ENCODE assay signal across 8 mouse cellular contexts in the genomic region with DNA sequence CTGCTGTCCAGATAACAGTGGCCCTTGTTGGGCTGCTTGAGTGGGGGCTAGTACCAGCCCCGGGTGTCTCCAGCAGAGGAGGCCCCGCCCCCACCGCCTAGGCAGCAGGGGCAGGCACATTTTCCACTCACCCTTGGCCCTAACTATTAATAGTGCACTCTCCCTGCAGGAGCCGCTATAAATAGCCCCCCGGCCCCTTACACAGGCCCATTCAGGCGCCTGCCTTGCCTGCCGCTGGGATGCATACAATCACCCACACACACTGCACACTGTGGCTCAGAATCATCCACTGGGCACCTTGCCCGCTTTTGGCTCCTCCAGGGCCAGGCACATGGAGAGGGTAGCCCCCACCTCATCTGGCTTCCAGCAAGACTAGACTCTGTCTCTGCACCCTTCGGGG. TPM values are rescaled to one million over a fixed set of nuclear protein-coding genes. Genes with fewer than 3 reads are reported as not detected.
A peak's percentile ranks its signal among the peaks of the same experiment; 100 is the strongest.
DNase-seq lines count a peak whose midpoint lies in the region; ATAC-seq and TF ChIP-seq lines count a peak whose summit lies in the region.

No protein-coding gene starts in this region.

- no peaks in the 10 kb centered on the region for H3K9me3 ChIP-seq in hindbrain, embryonic 15.5 days

- no peaks in the 10 kb centered on the region for H3K27me3 ChIP-seq in hindbrain, embryonic 15.5 days
- no peaks in the 10 kb centered on the region for H3K27me3 ChIP-seq in small intestine, adult 2 months (ENCODE audit: control insufficient read depth, insufficient read depth, low read length)

- TF ChIP-seq CTCF in gastrocnemius, adult 2 months (IDR thresholded peaks at IDR 0.05) = no peak
- TF ChIP-seq CTCF in small intestine, adult 2 months (IDR thresholded peaks at IDR 0.05; ENCODE audit: extremely low read depth, insufficient read length, insufficient replicate concordance, low read depth, low read length) = no peak

- H3K36me3 ChIP-seq in hindbrain, embryonic 15.5 days = no peaks in the 10 kb centered on the region
- no peaks in the 10 kb centered on the region for H3K36me3 ChIP-seq in small intestine, adult 2 months (ENCODE audit: control insufficient read depth, insufficient read depth, low read length)

- DNase-seq in ovary, postnatal 36 days (ENCODE audit: low spot score) = peak; percentile 52
- no peak for DNase-seq in ovary, postnatal 14 days (ENCODE audit: low spot score)
- peak; percentile 91 for DNase-seq in gastrocnemius, adult 2 months
- DNase-seq in left cerebral cortex, adult 8-10 months (ENCODE audit: low spot score in 2 of 2) = peak; percentile 55 to 89
- DNase-seq in lung, postnatal 36 days = peak; percentile 63
- DNase-seq in urinary bladder, postnatal 25 days (ENCODE audit: low spot score) = no peak

- ATAC-seq in hindbrain, embryonic 15.5 days (ENCODE audit: low FRiP score, low read depth) = peak; percentile 77

- H3K9ac ChIP-seq in hindbrain, embryonic 15.5 days = no peak overlapping the region

- H3K4me3 ChIP-seq in gastrocnemius, adult 2 months = peak overlapping the region; percentile 55
- no peak overlapping the region for H3K4me3 ChIP-seq in hindbrain, embryonic 15.5 days
- no peak overlapping the region for H3K4me3 ChIP-seq in small intestine, adult 2 months (ENCODE audit: low read depth, low read length)

- H3K27ac ChIP-seq in gastrocnemius, adult 2 months = peak overlapping the region; percentile 96
- peak overlapping the region; percentile 58 for H3K27ac ChIP-seq in hindbrain, embryonic 15.5 days (replicated peaks)
- H3K27ac ChIP-seq in small intestine, adult 2 months (ENCODE audit: insufficient read depth, low read depth, low read length) = peak overlapping the region; percentile 66

- TF ChIP-seq POLR2A in small intestine, adult 2 months (IDR thresholded peaks at IDR 0.05; ENCODE audit: low read depth, low read length) = no peak

- H3K4me2 ChIP-seq in hindbrain, embryonic 15.5 days = no peak overlapping the region

- H3K4me1 ChIP-seq in hindbrain, embryonic 15.5 days (replicated peaks) = peaks cover 31% of the 10 kb centered on the region
- H3K4me1 ChIP-seq in small intestine, adult 2 months (ENCODE audit: control insufficient read depth, insufficient read depth, insufficient read length, low read length) = peaks cover 16% of the 10 kb centered on the region

- WGBS in hindbrain, embryonic 15.5 days = 22% methylated on average over 9 of the region's 9 CpGs
- 55% methylated on average over 9 of the region's 9 CpGs for WGBS in small intestine, adult 2 months

- intact Hi-C loops in gastrocnemius, adult 2 months (cut with DNase I) = loop anchor here (1.0 kb wide), 1 partner anchor 25 kb away; no protein-coding TSS in a partner anchor

RNA-seq across cellular contexts. Expression of a gene that starts 19.8 kb away (rescaled TPM):
- 10 to 100 TPM in 1 of 2 experiments, 1 to 10 TPM in 1; 8.1 to 11.6 TPM for total RNA-seq in gastrocnemius, adult 2 months (2021)
- polyA plus RNA-seq in hindbrain, embryonic 15.5 days (2015; fragmentation: Nextera tagmentation; extraction: Ambion mirVana) = 63.2 and 66.0 TPM in 2 replicates
- 10 to 100 TPM; 16.4 to 22.3 (median 17.2) TPM for total RNA-seq in left cerebral cortex, adult 8-10 months (2022)
- polyA plus RNA-seq in small intestine, adult 2 months (2012; rRNA removed) = 55.7 and 59.1 TPM in 2 replicates

RNA-seq across cellular contexts. Expression of a gene that starts 20.2 kb away (rescaled TPM):
- 1 to 10 TPM; 3.9 to 6.6 TPM for total RNA-seq in gastrocnemius, adult 2 months (2021)
- polyA plus RNA-seq in hindbrain, embryonic 15.5 days (2015; fragmentation: Nextera tagmentation; extraction: Ambion mirVana) = 8.1 and 9.2 TPM in 2 replicates
- total RNA-seq in left cerebral cortex, adult 8-10 months (2022) = 10 to 100 TPM; 13.4 to 14.3 (median 14.2) TPM
- 14.5 and 16.4 TPM in 2 replicates for polyA plus RNA-seq in small intestine, adult 2 months (2012; rRNA removed)

RNA-seq across cellular contexts. Expression of a gene that starts 22.7 kb away (rescaled TPM):
- total RNA-seq in gastrocnemius, adult 2 months (2021) = 10 to 100 TPM; 34.4 to 46.6 TPM
- polyA plus RNA-seq in hindbrain, embryonic 15.5 days (2015; fragmentation: Nextera tagmentation; extraction: Ambion mirVana) = 69.2 and 69.3 TPM in 2 replicates
- 10 to 100 TPM; 36.8 to 55.1 (median 43.8) TPM for total RNA-seq in left cerebral cortex, adult 8-10 months (2022)
- 38.3 and 60.3 TPM in 2 replicates for polyA plus RNA-seq in small intestine, adult 2 months (2012; rRNA removed)

Comparison
In these comparisons a context has a peak if more than half of its experiments do, and no peak if none do; other contexts are left out.
1. DNase-seq: peak in ovary, postnatal 36 days (single experiment), gastrocnemius, adult 2 months (single experiment), left cerebral cortex, adult 8-10 months (2 of 2) and lung, postnatal 36 days (single experiment); none in ovary, postnatal 14 days (single experiment) and urinary bladder, postnatal 25 days (single experiment).
2. Peak in every context shown above with its lines, with median percentiles within 50 percentile points of each other: H3K27ac ChIP-seq.